Comparison of ENCODE assay signal across 22 mouse cellular contexts in genomic region chr7:73454113-73454512, GRCm38 (mm10).
A peak's percentile ranks its signal among the peaks of the same experiment; 100 is the strongest.
DNase-seq lines count a peak whose midpoint lies in the region; ATAC-seq lines count a peak whose summit lies in the region.
"Had no signal": no experiment of that assay in that cellular context is flagged by ENCODE, and none has a peak within 500 bp of the region (broad histone marks: within the 10 kb centered on the region; RNA-seq: fewer than 3 reads in every experiment).

No protein-coding gene starts in this region.

- 85% methylated on average over 12 of the region's 12 CpGs for WGBS in hindbrain, embryonic 13.5 days
- WGBS in hindbrain, embryonic 12.5 days = 90% methylated on average over 12 of the region's 12 CpGs
- WGBS in midbrain, embryonic 13.5 days = 88% methylated on average over 12 of the region's 12 CpGs

- DNase-seq in R1 (ENCODE audit: low read depth, low spot score) = peak; percentile 33
- DNase-seq in cerebellum, adult 11-12 months = peak; percentile 50
- peak; percentile 12 to 22 for DNase-seq in cerebellum, postnatal 10 days
- DNase-seq in liver = no peak
- no peak for DNase-seq in spleen, adult 18-20 months
- DNase-seq: adrenal gland, postnatal 25 days; gastrocnemius, postnatal 25 days; kidney, adult 2 months; kidney, postnatal 10 days; layer of hippocampus, postnatal 36 days; liver, embryonic 13.5 days; lung, adult 2 months; retina, postnatal 1 day; right cerebral cortex, postnatal 25 days; thymus, postnatal 25 days had no signal

- ATAC-seq in hindbrain, embryonic 13.5 days (ENCODE audit: low FRiP score) = no peak
- ATAC-seq in hindbrain, embryonic 12.5 days (ENCODE audit: low FRiP score) = no peak
- no peak for ATAC-seq in midbrain, embryonic 13.5 days
- ATAC-seq: forebrain, embryonic 16.5 days had no signal

- H3K27ac ChIP-seq in hindbrain, embryonic 13.5 days = 0 out of 2 replicates have a peak overlapping the region, but pooled peaks have one; percentile 10
- H3K27ac ChIP-seq in hindbrain, embryonic 12.5 days = no peak overlapping the region
- H3K27ac ChIP-seq in midbrain, embryonic 13.5 days = no peak overlapping the region
- H3K27ac ChIP-seq: limb, embryonic 13.5 days; liver, embryonic 13.5 days; midbrain, embryonic 12.5 days; neural tube, embryonic 12.5 days had no signal

- no peaks in the 10 kb centered on the region for H3K4me1 ChIP-seq in hindbrain, embryonic 13.5 days (replicated peaks)
- no peaks in the 10 kb centered on the region for H3K4me1 ChIP-seq in hindbrain, embryonic 12.5 days
- no peaks in the 10 kb centered on the region for H3K4me1 ChIP-seq in midbrain, embryonic 13.5 days (replicated peaks)
- H3K4me1 ChIP-seq: limb, embryonic 13.5 days; liver, embryonic 13.5 days; midbrain, embryonic 12.5 days; neural tube, embryonic 12.5 days had no signal

- H3K4me3 ChIP-seq in hindbrain, embryonic 13.5 days = no peak overlapping the region
- H3K4me3 ChIP-seq in hindbrain, embryonic 12.5 days = no peak overlapping the region
- H3K4me3 ChIP-seq in midbrain, embryonic 13.5 days (replicated peaks) = no peak overlapping the region
- H3K4me3 ChIP-seq: limb, embryonic 13.5 days; liver, embryonic 13.5 days; midbrain, embryonic 12.5 days; neural tube, embryonic 12.5 days had no signal

- peaks cover 92% of the 10 kb centered on the region for H3K36me3 ChIP-seq in hindbrain, embryonic 13.5 days
- peaks cover 81% of the 10 kb centered on the region for H3K36me3 ChIP-seq in hindbrain, embryonic 12.5 days
- peaks cover 83% of the 10 kb centered on the region for H3K36me3 ChIP-seq in midbrain, embryonic 13.5 days

- H3K9me3 ChIP-seq in hindbrain, embryonic 13.5 days = no peaks in the 10 kb centered on the region
- no peaks in the 10 kb centered on the region for H3K9me3 ChIP-seq in hindbrain, embryonic 12.5 days (replicated peaks)
- no peaks in the 10 kb centered on the region for H3K9me3 ChIP-seq in midbrain, embryonic 13.5 days
- H3K9me3 ChIP-seq: limb, embryonic 13.5 days; liver, embryonic 13.5 days; midbrain, embryonic 12.5 days; neural tube, embryonic 12.5 days had no signal

- H3K9ac ChIP-seq in hindbrain, embryonic 13.5 days = no peak overlapping the region
- no peak overlapping the region for H3K9ac ChIP-seq in hindbrain, embryonic 12.5 days
- H3K9ac ChIP-seq in midbrain, embryonic 13.5 days (replicated peaks) = no peak overlapping the region
- H3K9ac ChIP-seq: limb, embryonic 13.5 days; liver, embryonic 13.5 days; midbrain, embryonic 12.5 days; neural tube, embryonic 12.5 days had no signal

- H3K4me2 ChIP-seq in hindbrain, embryonic 13.5 days = no peak overlapping the region
- H3K4me2 ChIP-seq in hindbrain, embryonic 12.5 days (replicated peaks) = no peak overlapping the region
- H3K4me2 ChIP-seq in midbrain, embryonic 13.5 days (replicated peaks) = no peak overlapping the region
- H3K4me2 ChIP-seq: limb, embryonic 13.5 days; liver, embryonic 13.5 days; midbrain, embryonic 12.5 days; neural tube, embryonic 12.5 days had no signal

- no peaks in the 10 kb centered on the region for H3K27me3 ChIP-seq in hindbrain, embryonic 13.5 days
- H3K27me3 ChIP-seq in hindbrain, embryonic 12.5 days = no peaks in the 10 kb centered on the region
- no peaks in the 10 kb centered on the region for H3K27me3 ChIP-seq in midbrain, embryonic 13.5 days
- H3K27me3 ChIP-seq: limb, embryonic 13.5 days; liver, embryonic 13.5 days; midbrain, embryonic 12.5 days; neural tube, embryonic 12.5 days had no signal

Comparison
In these comparisons a context has a peak if more than half of its experiments do, and no peak if none do; other contexts are left out.
1. DNase-seq: peak in R1 (single experiment), cerebellum, adult 11-12 months (single experiment) and cerebellum, postnatal 10 days (2 of 2); none in liver (single experiment) and spleen, adult 18-20 months (0 of 2).